Comparison of ENCODE assay signal across 13 mouse cellular contexts in the genomic region with DNA sequence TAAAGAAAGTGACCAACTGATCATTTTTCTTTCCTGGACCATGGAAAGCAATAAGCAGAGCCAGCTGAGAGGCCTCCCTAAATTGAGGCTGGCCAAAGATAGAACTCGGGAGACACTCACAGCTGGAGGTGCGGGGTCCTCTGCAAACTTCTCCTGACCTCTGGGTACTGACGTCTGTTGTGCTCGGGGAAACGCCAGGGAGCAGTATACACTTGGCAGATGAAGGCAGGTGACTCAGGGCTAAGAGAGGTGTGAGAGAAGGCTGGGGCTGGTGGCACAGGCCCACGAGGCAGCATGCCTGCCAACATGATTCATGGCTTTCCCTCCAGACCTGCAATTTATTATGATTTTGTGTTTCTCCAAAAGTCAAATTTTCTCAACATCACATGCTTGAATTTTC.
DNase-seq lines count a peak whose midpoint lies in the region; ATAC-seq and TF ChIP-seq lines count a peak whose summit lies in the region.
"Had no signal": no experiment of that assay in that cellular context is flagged by ENCODE, and none has a peak within 500 bp of the region (broad histone marks: within the 10 kb centered on the region; RNA-seq: fewer than 3 reads in every experiment).

No protein-coding gene starts in this region.

- 34% methylated on average over 6 of the region's 6 CpGs for WGBS in lung, adult 2 months
- WGBS in stomach, postnatal 0 days, result 25% methylated on average over 6 of the region's 6 CpGs

- peak; percentile 31 to 35 for DNase-seq in frontal cortex, postnatal 36 days (ENCODE audit: low spot score in 2 of 2)
- no peak for DNase-seq in frontal cortex, postnatal 10 days (ENCODE audit: low spot score in 2 of 2)
- peak; percentile 17 for DNase-seq in lung, postnatal 14 days
- DNase-seq in lung, adult 2 months, result no peak
- peak; percentile 70 to 75 for DNase-seq in cerebellum, postnatal 10 days
- peak; percentile 45 for DNase-seq in stomach, postnatal 0 days (ENCODE audit: low spot score)
- no peak for DNase-seq in retina, postnatal 1 day
- no peak for DNase-seq in thymus, adult 18-20 months
- DNase-seq: embryo, embryonic 11 days; kidney, adult 18-20 months; liver, embryonic 13.5 days had no signal

- no peaks in the 10 kb centered on the region for H3K9me3 ChIP-seq in stomach, postnatal 0 days (ENCODE audit: control insufficient read depth, low read length)
- H3K9me3 ChIP-seq: heart, embryonic 15.5 days; liver, embryonic 13.5 days; midbrain, embryonic 15.5 days had no signal

- no peak overlapping the region for H3K4me2 ChIP-seq in stomach, postnatal 0 days (replicated peaks; ENCODE audit: low read depth)
- H3K4me2 ChIP-seq: heart, embryonic 15.5 days; liver, embryonic 13.5 days; midbrain, embryonic 15.5 days had no signal

- H3K9ac ChIP-seq in stomach, postnatal 0 days (ENCODE audit: low read length), result no peak overlapping the region
- H3K9ac ChIP-seq: heart, embryonic 15.5 days; liver, embryonic 13.5 days; midbrain, embryonic 15.5 days had no signal

- H3K36me3 ChIP-seq in stomach, postnatal 0 days (ENCODE audit: control insufficient read depth, insufficient read depth, low read length), result no peaks in the 10 kb centered on the region
- H3K36me3 ChIP-seq: heart, embryonic 15.5 days; liver, embryonic 13.5 days; midbrain, embryonic 15.5 days had no signal

- no peak overlapping the region for H3K27ac ChIP-seq in stomach, postnatal 0 days (replicated peaks)
- H3K27ac ChIP-seq: heart, embryonic 15.5 days; liver, embryonic 13.5 days; midbrain, embryonic 15.5 days had no signal

- H3K27me3 ChIP-seq in stomach, postnatal 0 days (ENCODE audit: control insufficient read depth, insufficient read depth, low read length), result no peaks in the 10 kb centered on the region
- H3K27me3 ChIP-seq: heart, embryonic 15.5 days; liver, embryonic 13.5 days; midbrain, embryonic 15.5 days had no signal

- TF ChIP-seq POLR2A in lung, adult 2 months (IDR thresholded peaks at IDR 0.05; ENCODE audit: borderline replicate concordance, extremely low read depth, low read depth, low read length), result no peak

- no peak for TF ChIP-seq EP300 in stomach, postnatal 0 days (optimal IDR thresholded peaks at IDR 0.05)

- H3K4me3 ChIP-seq in lung, adult 2 months (replicated peaks; ENCODE audit: extremely low read depth, low read depth, low read length), result no peak overlapping the region
- no peak overlapping the region for H3K4me3 ChIP-seq in stomach, postnatal 0 days (ENCODE audit: low read depth, low read length)
- H3K4me3 ChIP-seq: heart, embryonic 15.5 days; liver, embryonic 13.5 days; midbrain, embryonic 15.5 days had no signal

- peaks cover 2% of the 10 kb centered on the region; the same call in 1 of the 2 replicates for H3K4me1 ChIP-seq in lung, adult 2 months (ENCODE audit: control insufficient read depth, insufficient read depth, low read length)
- 0 out of 2 replicates have a peak, but pooled peaks cover 3% of the 10 kb centered on the region for H3K4me1 ChIP-seq in stomach, postnatal 0 days (replicated peaks; ENCODE audit: control insufficient read depth, insufficient read depth)

- no peak; the same call in 1 of the 2 replicates for TF ChIP-seq CTCF in lung, adult 2 months (IDR thresholded peaks at IDR 0.05; ENCODE audit: insufficient read depth, low read length)
- TF ChIP-seq CTCF in stomach, postnatal 0 days (IDR thresholded peaks at IDR 0.05; ENCODE audit: low read depth), result peak; percentile 62

- ATAC-seq in stomach, postnatal 0 days (ENCODE audit: low FRiP score, low TSS enrichment), result no peak
- ATAC-seq: midbrain, embryonic 15.5 days had no signal

Comparison
In these comparisons a context has a peak if more than half of its experiments do, and no peak if none do; other contexts are left out.
1. DNase-seq: peak in frontal cortex, postnatal 36 days (2 of 2), lung, postnatal 14 days (single experiment), cerebellum, postnatal 10 days (2 of 2) and stomach, postnatal 0 days (single experiment); none in frontal cortex, postnatal 10 days (0 of 2), lung, adult 2 months (single experiment), retina, postnatal 1 day (single experiment) and thymus, adult 18-20 months (0 of 2).